Mouse (Mus musculus) cortical plate, adult 2 months (tissue): ENCODE data around the gene Rxfp4. TPM values are rescaled to one million over a fixed set of nuclear protein-coding genes. Genes with fewer than 3 reads are reported as not detected.
A peak's percentile ranks its signal among the peaks of the same experiment; 100 is the strongest.

Source experiments
- H3K27ac ChIP-seq: fragments of 200-500 bp; 2 replicates; pipeline ENCODE4 v1.5.1; 2012; ENCODE audit warnings: low read length, control low read depth, inconsistent platforms; ENCODE audit not compliant: insufficient read depth
- H3K4me1 ChIP-seq: fragments of 200-500 bp; 2 replicates; pipeline ENCODE4 v1.6.1; 2011; ENCODE audit warnings: low read length; ENCODE audit not compliant: control insufficient read depth, insufficient read depth
- H3K4me3 ChIP-seq: fragments of 200-500 bp; 2 replicates; pipeline ENCODE4 v1.5.1; 2011; ENCODE audit warnings: mild to moderate bottlenecking, low read length, control low read depth; ENCODE audit not compliant: insufficient read depth
- CTCF ChIP-seq: fragments of 200-500 bp; IDR thresholded peaks from 2 replicates; pipeline ENCODE4 v1.5.1; 2011; ENCODE audit warnings: mild to moderate bottlenecking, control low read depth, low read length; ENCODE audit not compliant: insufficient read depth; ENCODE audit errors: extremely low read depth
- POLR2A ChIP-seq: fragments of 200-500 bp; IDR thresholded peaks from 2 replicates; pipeline ENCODE4 v1.6.1; 2011; ENCODE audit warnings: mild to moderate bottlenecking, low read length, control low read depth; ENCODE audit not compliant: insufficient read depth; ENCODE audit errors: extremely low read depth
- polyA plus RNA-seq: library from polyadenylated mRNA; depleted of rRNA; stranded (reverse); fragments of >200 nt; gene quantifications from 2 replicates; pipeline ENCODE4 v1.2.3, GENCODE M21; 2012; rRNA removed

Gene Rxfp4
- polyA plus RNA-seq, 1 experiment = not detected

DNA sequence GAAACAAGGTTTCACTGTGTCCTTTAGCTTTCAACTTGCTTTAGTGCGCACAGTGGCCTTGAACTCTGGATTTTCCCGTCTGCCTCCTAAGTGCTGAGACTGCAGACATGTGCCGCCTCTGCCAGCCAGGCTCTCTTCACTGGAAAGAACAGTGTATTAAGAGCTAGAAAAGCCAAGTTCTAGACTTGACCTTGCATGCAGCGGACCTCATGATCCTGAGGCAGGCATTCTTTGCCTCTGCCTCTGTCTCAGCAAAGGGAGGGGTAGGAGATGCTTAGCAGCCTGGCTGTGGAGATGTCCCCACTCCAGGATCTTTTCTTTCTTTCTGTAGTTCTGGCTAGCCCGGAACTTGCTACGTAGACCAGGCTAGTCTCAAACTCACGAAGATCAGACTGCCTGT, 48.1 kb downstream of the Rxfp4 start:
- Histone ChIP-seq H3K4me3 (no peak overlapping the region), H3K4me1 (no peaks in the 10 kb centered on the region), H3K27ac (no peak overlapping the region)
- TF ChIP-seq CTCF (no peak), POLR2A (no peak)

DNA sequence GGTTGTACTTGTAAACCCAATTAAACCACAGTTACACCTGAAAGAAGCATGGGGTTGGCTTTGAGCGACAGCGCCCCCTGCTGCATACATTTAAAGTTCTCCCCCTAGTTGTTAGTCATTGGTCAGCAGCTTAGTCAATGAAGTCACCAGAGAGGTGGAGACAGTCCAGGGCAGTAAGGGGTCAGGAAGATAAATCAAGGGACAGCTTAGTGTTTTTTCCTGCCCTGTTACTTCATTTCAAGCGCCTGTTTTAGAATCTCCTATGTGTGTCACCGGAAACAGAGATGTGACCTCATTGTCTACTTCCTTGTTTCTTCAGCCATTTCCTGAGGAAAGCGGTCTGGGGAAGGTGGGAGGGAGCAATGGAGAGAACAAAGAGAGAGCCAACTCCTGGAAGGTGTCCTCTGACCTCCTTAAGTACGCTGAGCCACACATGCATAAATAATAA, 49.2 kb downstream of the Rxfp4 start:
- no peaks in the 10 kb centered on the region for H3K4me1 ChIP-seq
- no peak overlapping the region for H3K27ac ChIP-seq
- TF ChIP-seq POLR2A (no peak), CTCF (peak; percentile 71)
- no peak overlapping the region for H3K4me3 ChIP-seq

DNA sequence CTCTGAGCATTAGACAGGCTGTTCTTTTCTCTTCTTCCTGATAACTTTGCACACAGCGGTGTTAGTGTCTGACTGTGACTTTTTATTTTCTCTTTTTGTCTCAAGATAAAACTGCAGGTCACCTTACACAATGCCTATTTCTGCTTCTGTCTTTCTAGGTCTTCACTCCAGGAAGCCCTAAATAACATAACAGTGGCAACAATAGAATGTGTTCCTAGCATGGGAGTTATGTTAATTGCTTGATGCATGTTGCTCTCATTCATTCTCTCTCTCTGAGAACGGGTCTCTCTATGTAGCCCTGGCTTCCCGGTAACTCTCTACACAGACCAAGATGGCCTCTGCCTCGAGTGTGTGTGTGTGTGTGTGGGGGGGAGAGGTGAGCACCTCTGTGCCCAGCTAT, 50.5 kb downstream of the Rxfp4 start:
- no peak overlapping the region for H3K4me3 ChIP-seq
- H3K4me1 ChIP-seq = no peaks in the 10 kb centered on the region
- no peak overlapping the region for H3K27ac ChIP-seq
- TF ChIP-seq CTCF = no peak
- no peak for TF ChIP-seq POLR2A

Other genes with a start within 250 kb of the Rxfp4 start
- 10.5 and 11.1 TPM in 2 replicates for gene Pmf1, start 242.8 kb downstream of the Rxfp4 start, polyA plus RNA-seq
- gene Slc25a44, start 228.0 kb downstream of the Rxfp4 start, polyA plus RNA-seq = 76.3 and 76.4 TPM in 2 replicates
- gene Sema4a, start 192.0 kb downstream of the Rxfp4 start, polyA plus RNA-seq = 68.9 and 71.6 TPM in 2 replicates
- gene Lmna, start 143.2 kb downstream of the Rxfp4 start, polyA plus RNA-seq = 64.7 and 70.6 TPM in 2 replicates
- gene Mex3a, start 120.7 kb downstream of the Rxfp4 start, polyA plus RNA-seq = 1.5 TPM in 2 replicates
- 0.13 and 0.36 TPM in 2 replicates for gene Rab25, start 104.8 kb downstream of the Rxfp4 start, polyA plus RNA-seq
- gene Lamtor2, start 100.1 kb downstream of the Rxfp4 start, polyA plus RNA-seq = 126 and 133 TPM in 2 replicates
- 103 and 110 TPM in 2 replicates for gene Ubqln4, start 99.4 kb downstream of the Rxfp4 start, polyA plus RNA-seq
- 120 and 126 TPM in 2 replicates for gene Ssr2, start 77.3 kb downstream of the Rxfp4 start, polyA plus RNA-seq
- 220 and 224 TPM in 2 replicates for gene Arhgef2, start 47.2 kb downstream of the Rxfp4 start, polyA plus RNA-seq
- gene Khdc4, start 32.7 kb upstream of the Rxfp4 start, polyA plus RNA-seq = 70.5 and 75.6 TPM in 2 replicates
- 58.7 and 63.6 TPM in 2 replicates for gene Rit1, start 63.7 kb upstream of the Rxfp4 start, polyA plus RNA-seq
- 467 and 476 TPM in 2 replicates for gene Syt11, start 122.0 kb upstream of the Rxfp4 start, polyA plus RNA-seq
- 30.1 and 33.9 TPM in 2 replicates for gene Gon4l, start 182.1 kb upstream of the Rxfp4 start, polyA plus RNA-seq